Mouse (Mus musculus) midbrain, embryonic 11.5 days (tissue): ENCODE data around the gene Phyh. TPM values are rescaled to one million over a fixed set of nuclear protein-coding genes. Genes with fewer than 3 reads are reported as not detected.

Experiments used
- ATAC-seq: fragments of 200-750 bp; cut with Nextera tagmentation; 2 replicates; pipeline ENCODE4 v1.8.0; 2017; ENCODE audit warnings: moderate TSS enrichment, moderate library complexity; ENCODE audit not compliant: low FRiP score
- DNase-seq: peaks from one replicate; pipeline ENCODE4 v3.0.0; 2015; ENCODE audit warnings: low spot score; ENCODE audit errors: missing footprints
- H3K27ac ChIP-seq: fragments of 300-500 bp; sonication (generic); 2 replicates; pipeline ENCODE4 v1.5.1; 2014; ENCODE audit warnings: low read depth, low read length
- H3K27me3 ChIP-seq: fragments of 300-500 bp; sonication (generic); 2 replicates; pipeline ENCODE4 v1.6.1; 2014; ENCODE audit warnings: mild to moderate bottlenecking, low read length, moderate library complexity, mixed read lengths; ENCODE audit not compliant: control insufficient read depth, insufficient read depth
- H3K36me3 ChIP-seq: fragments of 300-500 bp; sonication (generic); 2 replicates; pipeline ENCODE4 v1.6.1; 2014; ENCODE audit warnings: mild to moderate bottlenecking, low read length, moderate library complexity, mixed read lengths; ENCODE audit not compliant: control insufficient read depth, insufficient read depth
- H3K4me1 ChIP-seq: fragments of 300-500 bp; sonication (generic); 2 replicates; pipeline ENCODE4 v1.6.1; 2014; ENCODE audit warnings: low read length; ENCODE audit not compliant: control insufficient read depth, insufficient read depth
- H3K4me2 ChIP-seq: fragments of 300-500 bp; sonication (generic); 2 replicates; pipeline ENCODE4 v1.6.1; 2014; ENCODE audit warnings: mild to moderate bottlenecking, moderate library complexity
- H3K4me3 ChIP-seq: fragments of 300-500 bp; sonication (generic); 2 replicates; pipeline ENCODE4 v1.5.1; 2014; ENCODE audit warnings: low read depth, low read length
- H3K9ac ChIP-seq: fragments of 300-500 bp; sonication (generic); 2 replicates; pipeline ENCODE4 v1.6.1; 2014; ENCODE audit warnings: low read length
- H3K9me3 ChIP-seq: fragments of 300-500 bp; sonication (generic); 2 replicates; pipeline ENCODE4 v1.6.1; 2016; ENCODE audit warnings: low read length; ENCODE audit not compliant: control insufficient read depth
- WGBS: fragments of 180-500 bp; shearing (Covaris S2); extraction: QIAGEN DNeasy Blood & Tissue Kit; methylation state at CpG from one replicate; pipeline ENCODE4 v1.1.7; 2014; 5-methylcytosine and 5-hydroxymethylcytosine counted together
- polyA plus RNA-seq: library from polyadenylated mRNA; unstranded; fragments of >200 nt; fragmentation: Nextera tagmentation; extraction: Ambion mirVana; gene quantifications from 2 replicates; pipeline ENCODE4 v1.2.1, GENCODE M21; 2014

The Phyh gene
- polyA plus RNA-seq, 1 experiment from 2014 or later: 44.8 TPM

GRCm38 (mm10) chr2:4883009-4883704, 35.7 kb upstream of the Phyh start:
- H3K9ac ChIP-seq: peak overlapping the region; percentile 100
- H3K4me2 ChIP-seq: peak overlapping the region; percentile 84
- peaks cover 7% of the 10 kb centered on the region; the same call in 1 of the 2 replicates for H3K36me3 ChIP-seq
- WGBS: 3% methylated on average over 18 of the region's 18 CpGs
- DNase-seq: peak; percentile 90
- H3K4me1 ChIP-seq: peaks cover 14% of the 10 kb centered on the region; the same call in 1 of the 2 replicates
- H3K9me3 ChIP-seq: no peaks in the 10 kb centered on the region
- ATAC-seq: no peak
- peak overlapping the region; percentile 100; the same call in 1 of the 2 replicates for H3K27ac ChIP-seq
- no peaks in the 10 kb centered on the region for H3K27me3 ChIP-seq
- peak overlapping the region; percentile 89 for H3K4me3 ChIP-seq

GRCm38 (mm10) chr2:4886896-4887295, 31.9 kb upstream of the Phyh start:
- Histone ChIP-seq H3K4me1 (0 out of 2 replicates have a peak, but pooled peaks cover 5% of the 10 kb centered on the region), H3K4me2 (no peak overlapping the region), H3K27me3 (no peaks in the 10 kb centered on the region), H3K27ac (no peak overlapping the region), H3K9me3 (no peaks in the 10 kb centered on the region), H3K9ac (no peak overlapping the region), H3K36me3 (peaks cover 14% of the 10 kb centered on the region; the same call in 1 of the 2 replicates), H3K4me3 (no peak overlapping the region)
- ATAC-seq (no peak), DNase-seq (no peak)
- WGBS: 93% methylated on average over 6 of the region's 6 CpGs

- H3K36me3 ChIP-seq: peaks cover 36% of the 10 kb centered on the region
- 86% methylated on average over 2 of the region's 2 CpGs for WGBS
- no peaks in the 10 kb centered on the region for H3K9me3 ChIP-seq
Observed at GRCm38 (mm10) chr2:4895598-4895997, 23.2 kb upstream of the Phyh start.

GRCm38 (mm10) chr2:4896970-4897369, 21.8 kb upstream of the Phyh start:
- DNase-seq: no peak
- no peak overlapping the region for H3K4me2 ChIP-seq
- ATAC-seq: no peak
- no peak overlapping the region for H3K4me3 ChIP-seq
- 90% methylated on average over 4 of the region's 4 CpGs for WGBS
- peaks cover 44% of the 10 kb centered on the region for H3K36me3 ChIP-seq
- H3K9me3 ChIP-seq: no peaks in the 10 kb centered on the region
- no peaks in the 10 kb centered on the region for H3K4me1 ChIP-seq
- H3K27ac ChIP-seq: no peak overlapping the region
- H3K27me3 ChIP-seq: no peaks in the 10 kb centered on the region
- H3K9ac ChIP-seq: no peak overlapping the region

More at GRCm38 (mm10) chr2:4895598-4895997, 23.2 kb upstream of the Phyh start:
- Histone ChIP-seq H3K4me2 (no peak overlapping the region), H3K27me3 (no peaks in the 10 kb centered on the region), H3K4me3 (no peak overlapping the region), H3K9ac (no peak overlapping the region), H3K27ac (no peak overlapping the region), H3K4me1 (no peaks in the 10 kb centered on the region)
- ATAC-seq: no peak
- no peak for DNase-seq

- Histone ChIP-seq H3K9ac (no peak overlapping the region), H3K9me3 (no peaks in the 10 kb centered on the region), H3K27me3 (no peaks in the 10 kb centered on the region), H3K4me1 (no peaks in the 10 kb centered on the region), H3K27ac (no peak overlapping the region), H3K36me3 (peaks cover 42% of the 10 kb centered on the region), H3K4me3 (no peak overlapping the region), H3K4me2 (no peak overlapping the region)
- 94% methylated on average over 6 of the region's 6 CpGs for WGBS
- no peak for ATAC-seq
- DNase-seq: no peak
Observed at GRCm38 (mm10) chr2:4900624-4901023, 18.2 kb upstream of the Phyh start.

GRCm38 (mm10) chr2:4902346-4902745, 16.5 kb upstream of the Phyh start:
- Histone ChIP-seq H3K4me1 (no peaks in the 10 kb centered on the region), H3K9me3 (no peaks in the 10 kb centered on the region), H3K27ac (no peak overlapping the region), H3K27me3 (no peaks in the 10 kb centered on the region), H3K36me3 (peaks cover 42% of the 10 kb centered on the region), H3K4me2 (no peak overlapping the region), H3K9ac (no peak overlapping the region), H3K4me3 (no peak overlapping the region)
- ATAC-seq: no peak
- 92% methylated on average over 5 of the region's 5 CpGs for WGBS
- DNase-seq: no peak

GRCm38 (mm10) chr2:4907120-4907519, 11.7 kb upstream of the Phyh start:
- no peaks in the 10 kb centered on the region for H3K4me1 ChIP-seq
- H3K9me3 ChIP-seq: 0 out of 2 replicates have a peak, but pooled peaks cover 1% of the 10 kb centered on the region
- no peak overlapping the region for H3K4me2 ChIP-seq
- H3K9ac ChIP-seq: no peak overlapping the region
- ATAC-seq (no peak), DNase-seq (no peak)
- H3K36me3 ChIP-seq: peaks cover 14% of the 10 kb centered on the region; the same call in 1 of the 2 replicates
- H3K27me3 ChIP-seq: no peaks in the 10 kb centered on the region
- no peak overlapping the region for H3K4me3 ChIP-seq
- no peak overlapping the region for H3K27ac ChIP-seq
- 97% methylated on average over 6 of the region's 6 CpGs for WGBS

- Histone ChIP-seq H3K27ac (no peak overlapping the region), H3K36me3 (peaks cover 13% of the 10 kb centered on the region; the same call in 1 of the 2 replicates), H3K4me1 (no peaks in the 10 kb centered on the region), H3K9me3 (0 out of 2 replicates have a peak, but pooled peaks cover 2% of the 10 kb centered on the region), H3K27me3 (no peaks in the 10 kb centered on the region), H3K4me3 (no peak overlapping the region), H3K9ac (no peak overlapping the region), H3K4me2 (no peak overlapping the region)
- no peak for DNase-seq
- no peak for ATAC-seq
- WGBS: 92% methylated on average over 7 of the region's 7 CpGs
Observed at GRCm38 (mm10) chr2:4907916-4908315, 10.9 kb upstream of the Phyh start.

- ATAC-seq: no peak
- peaks cover 13% of the 10 kb centered on the region; the same call in 1 of the 2 replicates for H3K36me3 ChIP-seq
- no peak overlapping the region for H3K4me2 ChIP-seq
Observed at GRCm38 (mm10) chr2:4908771-4909315, 10.0 kb upstream of the Phyh start.

More at GRCm38 (mm10) chr2:4908771-4909315, 10.0 kb upstream of the Phyh start:
- Histone ChIP-seq H3K9me3 (0 out of 2 replicates have a peak, but pooled peaks cover 2% of the 10 kb centered on the region), H3K4me3 (no peak overlapping the region), H3K27me3 (no peaks in the 10 kb centered on the region), H3K27ac (no peak overlapping the region), H3K4me1 (peaks cover under 1% of the 10 kb centered on the region; the same call in 1 of the 2 replicates), H3K9ac (no peak overlapping the region)
- DNase-seq: peak; percentile 51
- 91% methylated on average over 3 of the region's 3 CpGs for WGBS
